Comparison of ENCODE assay signal across 25 mouse cellular contexts in genomic region chr3:131218636-131219390, GRCm38 (mm10).
"Had no signal": no experiment of that assay in that cellular context is flagged by ENCODE, and none has a peak within 500 bp of the region (broad histone marks: within the 10 kb centered on the region; RNA-seq: fewer than 3 reads in every experiment).

No protein-coding gene starts in this region.

- H3K4me1 ChIP-seq: liver, embryonic 12.5 days; liver, embryonic 15.5 days; lung, embryonic 15.5 days; midbrain, embryonic 10.5 days; midbrain, embryonic 13.5 days had no signal

- H3K27ac ChIP-seq: kidney, embryonic 15.5 days; layer of hippocampus, adult 2 months; limb, embryonic 13.5 days; liver, embryonic 12.5 days; liver, embryonic 15.5 days; lung, embryonic 15.5 days; midbrain, embryonic 10.5 days; midbrain, embryonic 13.5 days; stomach, postnatal 0 days had no signal

- H3K4me3 ChIP-seq: kidney, embryonic 15.5 days; layer of hippocampus, adult 2 months; limb, embryonic 13.5 days; liver, embryonic 12.5 days; liver, embryonic 15.5 days; lung, embryonic 15.5 days; megakaryocyte, embryonic 14.5 days; midbrain, embryonic 10.5 days; midbrain, embryonic 13.5 days; myocyte had no signal

- DNase-seq: kidney, adult 8-10 months; kidney, postnatal 10 days; layer of hippocampus, adult 9-11 months; left cerebral cortex, postnatal 4 days; liver; lung, adult 18-20 months; lung, postnatal 10 days; lung, postnatal 36 days; right cerebral cortex, adult 18-20 months; right cerebral cortex, postnatal 14 days; right cerebral cortex, postnatal 4 days; thymus, adult 2 months; thymus, postnatal 14 days; thymus, postnatal 4 days had no signal

- H3K27me3 ChIP-seq: kidney, embryonic 15.5 days; limb, embryonic 13.5 days; liver, embryonic 15.5 days; lung, embryonic 15.5 days; midbrain, embryonic 13.5 days had no signal

- H3K9me3 ChIP-seq: kidney, embryonic 15.5 days; limb, embryonic 13.5 days; liver, embryonic 12.5 days; liver, embryonic 15.5 days; lung, embryonic 15.5 days; megakaryocyte, embryonic 14.5 days; midbrain, embryonic 10.5 days; midbrain, embryonic 13.5 days had no signal

- H3K9ac ChIP-seq: kidney, embryonic 15.5 days; limb, embryonic 13.5 days; liver, embryonic 12.5 days; liver, embryonic 15.5 days; lung, embryonic 15.5 days; midbrain, embryonic 13.5 days had no signal

- H3K36me3 ChIP-seq: kidney, embryonic 15.5 days; liver, embryonic 12.5 days; liver, embryonic 15.5 days; lung, embryonic 15.5 days had no signal
